Mouse (Mus musculus) limb, embryonic 13.5 days (tissue): ENCODE data around the gene Hspb7. TPM values are rescaled to one million over a fixed set of nuclear protein-coding genes. Genes with fewer than 3 reads are reported as not detected.

Source experiments
- ATAC-seq: fragments of 200-750 bp; cut with Nextera tagmentation; 2 replicates; pipeline ENCODE4 v1.8.0; 2017; ENCODE audit warnings: low read depth, moderate number of reproducible peaks, moderate TSS enrichment; ENCODE audit not compliant: low FRiP score
- H3K27ac ChIP-seq: fragments of 300-500 bp; sonication (generic); 2 replicates; pipeline ENCODE4 v1.5.1; 2015; ENCODE audit warnings: inconsistent platforms, mild to moderate bottlenecking, moderate library complexity
- H3K27me3 ChIP-seq: fragments of 300-500 bp; sonication (generic); 2 replicates; pipeline ENCODE4 v1.6.1; 2015; ENCODE audit warnings: mild to moderate bottlenecking, inconsistent platforms
- H3K36me3 ChIP-seq: fragments of 300-500 bp; sonication (generic); 2 replicates; pipeline ENCODE4 v1.6.1; 2015; ENCODE audit warnings: inconsistent platforms, mild to moderate bottlenecking, moderate library complexity
- H3K4me1 ChIP-seq: fragments of 300-500 bp; sonication (generic); 2 replicates; pipeline ENCODE4 v1.6.1; 2015; ENCODE audit warnings: inconsistent platforms
- H3K4me2 ChIP-seq: fragments of 300-500 bp; sonication (generic); replicated peaks from 2 replicates; pipeline ENCODE4 v1.6.1; 2015; ENCODE audit warnings: inconsistent platforms, mild to moderate bottlenecking, moderate library complexity
- H3K4me3 ChIP-seq: fragments of 300-500 bp; sonication (generic); 2 replicates; pipeline ENCODE4 v1.5.1; 2015; ENCODE audit warnings: moderate library complexity, mild to moderate bottlenecking, inconsistent platforms
- H3K9ac ChIP-seq: fragments of 300-500 bp; sonication (generic); 2 replicates; pipeline ENCODE4 v1.6.1; 2015; ENCODE audit warnings: mild to moderate bottlenecking, inconsistent platforms
- H3K9me3 ChIP-seq: fragments of 300-500 bp; sonication (generic); 2 replicates; pipeline ENCODE4 v1.6.1; 2016; ENCODE audit warnings: inconsistent platforms
- WGBS: fragments of 180-500 bp; shearing (Covaris S2); methylation state at CpG from one replicate; pipeline ENCODE4 v1.1.7; 2015; 5-methylcytosine and 5-hydroxymethylcytosine counted together
- polyA plus RNA-seq: library from polyadenylated mRNA; unstranded; fragments of >200 nt; fragmentation: Nextera tagmentation; extraction: Ambion mirVana; gene quantifications from 2 replicates; pipeline ENCODE4 v1.2.1, GENCODE M21; 2015

The Hspb7 gene
- 0.06 and 0.10 TPM in 2 replicates for polyA plus RNA-seq

- Histone ChIP-seq H3K9me3 (0 out of 2 replicates have a peak, but pooled peaks cover 2% of the 10 kb centered on the region), H3K36me3 (no peaks in the 10 kb centered on the region), H3K9ac (peak within 1 kb of the TSS; percentile 51), H3K4me2 (no peak within 1 kb of the TSS), H3K4me1 (peaks cover 27% of the 10 kb centered on the region), H3K27ac (no peak within 1 kb of the TSS), H3K4me3 (no peak within 1 kb of the TSS), H3K27me3 (peaks cover 28% of the 10 kb centered on the region)
- 42% methylated on average over 9 of the region's 9 CpGs for WGBS
- no peak for ATAC-seq
Measured at GRCm38 (mm10) chr4:141420192-141420829, at the start of gene Hspb7. Gene Hspb7 (plus strand): TSS chr4:141420779.

DNA sequence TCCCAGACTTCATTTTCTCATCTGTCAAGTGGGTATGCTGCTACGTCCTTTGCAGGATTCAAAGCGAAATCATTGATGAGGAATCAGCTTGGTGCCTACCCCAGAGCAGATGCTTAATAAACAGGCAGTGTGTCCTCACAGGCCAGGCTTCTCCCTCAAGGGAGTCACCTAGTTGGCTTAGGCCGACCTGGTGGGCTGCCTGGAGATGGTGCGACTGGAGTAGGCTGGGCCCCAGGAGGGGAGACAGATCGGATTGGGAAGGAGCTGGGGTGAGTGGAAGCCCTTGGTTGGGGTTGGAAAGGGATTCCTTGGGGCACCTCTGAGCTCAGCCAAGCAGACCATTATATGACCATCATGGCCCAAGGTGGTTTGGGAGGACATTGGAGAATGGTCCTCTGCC lies 48.2 kb upstream of the Hspb7 start:
- Histone ChIP-seq H3K36me3 (no peaks in the 10 kb centered on the region), H3K4me3 (no peak overlapping the region), H3K27ac (no peak overlapping the region), H3K9ac (no peak overlapping the region), H3K27me3 (peaks cover 27% of the 10 kb centered on the region), H3K9me3 (no peaks in the 10 kb centered on the region), H3K4me2 (no peak overlapping the region), H3K4me1 (peaks cover 6% of the 10 kb centered on the region; the same call in 1 of the 2 replicates)
- no peak for ATAC-seq
- WGBS = 91% methylated on average over 5 of the region's 5 CpGs

GRCm38 (mm10) chr4:141379674-141380073 lies 40.9 kb upstream of the Hspb7 start:
- no peak for ATAC-seq
- Histone ChIP-seq H3K27ac (no peak overlapping the region), H3K4me3 (no peak overlapping the region), H3K9ac (no peak overlapping the region), H3K4me2 (no peak overlapping the region), H3K27me3 (peaks cover 54% of the 10 kb centered on the region), H3K4me1 (peaks cover 16% of the 10 kb centered on the region), H3K9me3 (no peaks in the 10 kb centered on the region), H3K36me3 (no peaks in the 10 kb centered on the region)
- WGBS = 66% methylated on average over 8 of the region's 8 CpGs

DNA sequence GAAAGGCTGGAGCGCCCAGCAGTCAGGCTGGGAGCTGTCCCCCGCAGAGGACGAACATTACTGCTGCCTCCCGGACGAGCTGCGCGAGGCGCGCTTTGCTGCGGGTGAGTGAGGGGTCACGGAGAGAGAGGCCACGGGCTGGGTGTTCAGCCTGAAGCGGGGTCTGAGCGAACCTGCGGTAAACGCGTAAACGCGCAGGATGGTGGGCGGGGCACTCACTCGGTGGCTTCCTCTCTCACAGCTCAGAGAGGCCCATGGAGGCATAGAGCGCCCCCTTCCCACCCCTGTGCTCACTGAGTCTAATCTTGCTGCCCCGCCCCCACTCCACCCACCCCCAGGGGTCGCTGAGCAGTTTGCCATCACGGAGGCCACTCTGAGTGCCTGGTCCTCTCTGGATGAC lies 38.2 kb upstream of the Hspb7 start:
- peak; percentile 52; the same call in 1 of the 2 replicates for ATAC-seq
- H3K27me3 ChIP-seq = peaks cover 60% of the 10 kb centered on the region

DNA sequence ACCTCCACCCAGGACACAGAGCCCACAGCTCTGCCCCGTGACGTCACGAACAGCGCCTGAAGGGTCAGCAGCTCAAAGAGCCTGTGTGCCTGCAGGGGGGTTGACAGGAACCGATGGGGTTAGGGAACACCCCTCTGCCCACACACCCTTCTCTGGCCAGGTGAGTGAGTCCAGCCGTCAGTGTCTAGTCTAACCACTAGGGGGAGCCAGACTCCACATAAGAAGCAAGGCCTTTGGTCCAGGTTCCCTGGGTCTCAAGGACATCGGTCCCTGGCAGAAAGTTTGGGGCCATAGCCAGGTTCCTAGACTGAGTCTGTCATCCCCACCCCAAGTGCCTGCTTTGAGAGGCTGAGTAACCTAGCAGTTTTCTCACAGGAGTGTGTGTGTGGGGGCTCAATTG lies 35.3 kb upstream of the Hspb7 start:
- H3K9me3 ChIP-seq = no peaks in the 10 kb centered on the region
- no peak overlapping the region for H3K9ac ChIP-seq
- 0% methylated on average over 7 of the region's 7 CpGs for WGBS
- no peak for ATAC-seq
- H3K4me2 ChIP-seq = 0 out of 2 replicates have a peak overlapping the region, but pooled peaks have one; percentile 27
- H3K27me3 ChIP-seq = peaks cover 50% of the 10 kb centered on the region
- H3K36me3 ChIP-seq = no peaks in the 10 kb centered on the region
- H3K27ac ChIP-seq = no peak overlapping the region
- H3K4me1 ChIP-seq = peaks cover 23% of the 10 kb centered on the region
- H3K4me3 ChIP-seq = no peak overlapping the region

More for the DNA sequence above, 38.2 kb upstream of the Hspb7 start:
- Histone ChIP-seq H3K27ac (no peak overlapping the region), H3K9ac (peak overlapping the region; percentile 63), H3K36me3 (no peaks in the 10 kb centered on the region), H3K4me2 (peak overlapping the region; percentile 73), H3K4me1 (peaks cover 23% of the 10 kb centered on the region), H3K4me3 (peak overlapping the region; percentile 42), H3K9me3 (no peaks in the 10 kb centered on the region)
- WGBS = under 1% methylated on average over 25 of the region's 25 CpGs

DNA sequence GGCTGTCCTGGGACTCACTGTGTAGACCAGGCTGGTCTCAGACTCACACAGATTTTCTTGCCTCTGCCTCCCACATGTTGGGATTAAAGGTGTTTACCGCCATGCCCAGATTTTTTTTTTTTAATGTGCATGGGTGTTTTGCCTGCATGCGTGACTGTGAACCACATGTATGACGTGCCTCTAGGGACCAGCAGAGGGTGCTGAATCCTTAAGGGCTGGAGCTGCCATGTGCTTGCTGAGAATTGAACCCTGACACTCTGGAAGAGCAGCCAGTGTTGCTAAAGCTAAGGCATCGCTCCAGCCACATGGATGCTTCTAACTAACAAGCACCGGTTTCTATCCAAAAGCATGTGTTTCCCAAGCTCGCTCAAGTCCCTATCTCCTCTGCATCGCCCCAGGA lies 34.4 kb upstream of the Hspb7 start:
- WGBS = 68% methylated on average over 7 of the region's 7 CpGs
- Histone ChIP-seq H3K27me3 (peaks cover 41% of the 10 kb centered on the region), H3K9me3 (no peaks in the 10 kb centered on the region), H3K27ac (no peak overlapping the region), H3K9ac (no peak overlapping the region), H3K4me3 (no peak overlapping the region), H3K36me3 (no peaks in the 10 kb centered on the region), H3K4me1 (peaks cover 23% of the 10 kb centered on the region), H3K4me2 (no peak overlapping the region)
- no peak for ATAC-seq

DNA sequence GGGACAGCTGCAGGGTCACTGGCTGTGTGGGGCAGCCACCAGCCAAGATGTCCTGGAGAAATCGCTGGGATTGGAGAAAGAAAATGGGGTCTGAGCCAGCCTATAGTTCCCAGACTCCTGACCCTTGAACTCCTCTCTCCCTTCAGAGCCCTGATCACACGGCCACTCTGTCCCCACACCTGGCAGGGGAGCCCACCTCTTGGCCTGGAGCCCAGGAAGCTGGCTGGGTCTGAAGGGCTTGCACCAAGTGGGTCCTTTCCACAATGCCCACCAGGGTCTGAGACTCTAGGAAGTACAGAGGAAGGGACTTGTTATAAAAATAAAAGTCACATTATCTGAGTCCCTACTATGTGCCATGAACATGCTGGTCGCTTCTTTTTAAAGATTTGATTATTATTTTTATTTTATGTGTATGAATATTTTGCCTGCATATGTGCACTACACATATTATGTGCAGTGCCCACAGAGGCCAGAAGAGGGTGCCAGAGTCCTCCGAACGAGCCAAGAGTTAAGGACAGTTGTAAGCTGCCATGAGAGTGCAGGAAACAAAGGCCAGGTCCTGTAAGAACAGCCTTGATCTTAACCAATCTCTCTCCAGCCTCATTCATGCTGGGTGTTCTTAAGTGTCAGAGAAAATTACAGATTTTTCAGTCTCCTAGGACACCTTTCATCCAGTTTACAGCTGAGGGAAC lies 33.3 kb upstream of the Hspb7 start:
- Histone ChIP-seq H3K4me1 (peaks cover 19% of the 10 kb centered on the region), H3K9ac (no peak overlapping the region), H3K4me2 (no peak overlapping the region), H3K9me3 (no peaks in the 10 kb centered on the region), H3K27me3 (peaks cover 30% of the 10 kb centered on the region), H3K4me3 (no peak overlapping the region), H3K27ac (no peak overlapping the region), H3K36me3 (no peaks in the 10 kb centered on the region)
- no peak for ATAC-seq
- WGBS = 18% methylated on average over 5 of the region's 5 CpGs

GRCm38 (mm10) chr4:141387933-141388332 lies 32.6 kb upstream of the Hspb7 start:
- Histone ChIP-seq H3K27me3 (peaks cover 23% of the 10 kb centered on the region), H3K9me3 (no peaks in the 10 kb centered on the region), H3K27ac (no peak overlapping the region), H3K4me3 (no peak overlapping the region), H3K9ac (no peak overlapping the region), H3K4me2 (no peak overlapping the region), H3K36me3 (no peaks in the 10 kb centered on the region), H3K4me1 (peaks cover 12% of the 10 kb centered on the region)
- 58% methylated on average over 5 of the region's 5 CpGs for WGBS
- ATAC-seq = no peak

DNA sequence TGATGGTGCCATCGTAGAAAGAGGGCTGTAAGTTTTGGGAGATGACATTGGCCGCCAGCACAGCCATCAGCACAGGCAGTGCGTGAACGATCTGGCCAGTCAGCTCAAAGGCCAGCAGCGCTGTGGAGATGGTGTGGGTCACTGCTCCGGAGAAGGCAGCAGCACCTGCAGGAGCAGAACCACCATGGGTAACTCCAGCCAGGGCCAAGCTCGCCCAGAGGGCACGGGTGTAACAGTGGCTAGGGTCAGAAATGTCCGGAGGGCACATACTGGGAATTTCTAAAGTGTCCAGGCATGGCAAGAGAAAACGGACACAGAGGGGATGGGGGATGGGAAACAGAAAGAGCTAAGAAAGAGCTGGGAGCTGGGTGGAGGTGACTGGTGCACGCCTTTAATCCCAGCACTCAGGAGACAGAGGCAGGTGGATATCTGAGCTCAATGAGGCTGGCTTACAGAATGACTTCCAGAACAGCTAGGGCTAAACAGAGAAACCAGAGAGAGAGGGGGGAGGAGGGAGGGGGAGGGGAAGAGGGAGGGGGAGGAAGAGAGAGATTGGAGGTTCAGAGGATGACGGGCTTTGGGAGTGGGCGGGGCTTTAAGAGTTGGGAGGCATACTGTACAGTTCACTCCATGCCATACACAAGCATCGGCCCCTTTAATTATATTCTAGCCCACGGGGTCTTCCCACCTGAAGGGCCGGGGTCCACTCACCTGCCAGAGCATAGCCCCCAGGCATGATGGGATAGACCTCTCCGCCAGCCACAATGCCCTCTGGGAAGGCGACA lies 31.0 kb upstream of the Hspb7 start:
- Histone ChIP-seq H3K36me3 (no peaks in the 10 kb centered on the region), H3K27ac (no peak overlapping the region)
- 67% methylated on average over 18 of the region's 18 CpGs for WGBS

GRCm38 (mm10) chr4:141391293-141391692 lies 29.3 kb upstream of the Hspb7 start:
- H3K4me1 ChIP-seq = 0 out of 2 replicates have a peak, but pooled peaks cover 7% of the 10 kb centered on the region
- H3K4me3 ChIP-seq = no peak overlapping the region
- H3K4me2 ChIP-seq = no peak overlapping the region
- no peaks in the 10 kb centered on the region for H3K36me3 ChIP-seq
- H3K9me3 ChIP-seq = no peaks in the 10 kb centered on the region
- H3K9ac ChIP-seq = no peak overlapping the region
- WGBS = 78% methylated on average over 12 of the region's 12 CpGs
- no peak overlapping the region for H3K27ac ChIP-seq
- ATAC-seq = no peak
- H3K27me3 ChIP-seq = peaks cover 9% of the 10 kb centered on the region; the same call in 1 of the 2 replicates

More for the DNA sequence above, 31.0 kb upstream of the Hspb7 start:
- H3K4me1 ChIP-seq = peaks cover 10% of the 10 kb centered on the region
- H3K9ac ChIP-seq = no peak overlapping the region
- H3K4me2 ChIP-seq = no peak overlapping the region
- ATAC-seq = no peak
- no peak overlapping the region for H3K4me3 ChIP-seq
- H3K27me3 ChIP-seq = peaks cover 7% of the 10 kb centered on the region
- H3K9me3 ChIP-seq = no peaks in the 10 kb centered on the region

DNA sequence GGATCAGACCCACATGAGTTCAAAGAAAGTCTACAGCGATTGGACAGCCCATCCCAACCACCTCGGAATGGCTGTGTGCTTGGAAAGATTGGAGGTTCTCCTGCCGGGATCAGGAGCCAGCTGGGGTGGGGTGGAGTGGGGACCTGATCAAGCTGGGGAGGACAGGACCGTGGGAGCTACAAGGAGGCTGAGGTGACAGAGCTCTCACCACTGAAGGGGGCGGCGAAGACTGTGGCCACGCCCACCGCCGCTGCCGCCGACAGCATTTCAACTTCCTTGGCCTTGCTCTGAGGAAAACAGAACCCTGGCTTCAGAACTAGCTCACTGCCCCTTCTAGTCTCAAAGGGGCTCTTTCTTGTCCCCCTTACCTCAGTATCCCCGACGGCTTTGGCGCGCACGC lies 25.8 kb upstream of the Hspb7 start:
- no peak overlapping the region for H3K27ac ChIP-seq
- peak overlapping the region; percentile 39 for H3K4me2 ChIP-seq
- WGBS = 16% methylated on average over 16 of the region's 16 CpGs
- no peak overlapping the region for H3K9ac ChIP-seq
- peak overlapping the region; percentile 7; the same call in 1 of the 2 replicates for H3K4me3 ChIP-seq
- peaks cover 20% of the 10 kb centered on the region for H3K4me1 ChIP-seq
- H3K27me3 ChIP-seq = peaks cover 16% of the 10 kb centered on the region; the same call in 1 of the 2 replicates
- H3K9me3 ChIP-seq = no peaks in the 10 kb centered on the region
- no peak for ATAC-seq
- H3K36me3 ChIP-seq = no peaks in the 10 kb centered on the region

- Histone ChIP-seq H3K4me3 (no peak overlapping the region), H3K4me2 (no peak overlapping the region), H3K4me1 (peaks cover 20% of the 10 kb centered on the region), H3K9me3 (no peaks in the 10 kb centered on the region), H3K27me3 (peaks cover 16% of the 10 kb centered on the region; the same call in 1 of the 2 replicates), H3K9ac (no peak overlapping the region), H3K36me3 (no peaks in the 10 kb centered on the region), H3K27ac (no peak overlapping the region)
- 80% methylated on average over 12 of the region's 12 CpGs for WGBS
- ATAC-seq = no peak
Measured at GRCm38 (mm10) chr4:141397861-141398260, 22.7 kb upstream of the Hspb7 start.
